Mouse (Mus musculus): ENCODE data around the gene Myo3b. TPM values are rescaled to one million over a fixed set of nuclear protein-coding genes. Genes with fewer than 3 reads are reported as not detected.
"Not testable (repeated sequence)": the region's sequence is repeated elsewhere in the genome, so short reads cannot be mapped to it uniquely, and the experiment has no call there.

Myo3b gene
- polyA plus RNA-seq (2016; fragmentation: Nextera tagmentation; extraction: Ambion mirVana) = not detected in 2 replicates

- no peak within 1 kb of the TSS for H3K27ac ChIP-seq
- WGBS = 35% methylated on average over 7 of the region's 7 CpGs
- peaks cover 8% of the 10 kb centered on the region for H3K4me1 ChIP-seq
- H3K4me3 ChIP-seq = no peak within 1 kb of the TSS
- DNase-seq (ENCODE audit: low spot score) = no peak
- no peaks in the 10 kb centered on the region for H3K36me3 ChIP-seq
- no peaks in the 10 kb centered on the region for H3K9me3 ChIP-seq (replicated peaks)
- H3K27me3 ChIP-seq (ENCODE audit: low read depth, poor library complexity, severe bottlenecking) = no peaks in the 10 kb centered on the region
These were observed at the start of gene Myo3b for GRCm38 (mm10) chr2:70038752-70039151. Gene Myo3b, plus strand, starts transcription at chr2:70039126.

GRCm38 (mm10) chr2:69989224-69989623 lies 49.7 kb upstream of the Myo3b start:
- H3K9me3 ChIP-seq (replicated peaks) = no peaks in the 10 kb centered on the region
- WGBS = 97% methylated on average over 6 of the region's 6 CpGs
- H3K4me1 ChIP-seq = no peaks in the 10 kb centered on the region; the same call in 1 of the 2 replicates
- H3K27ac ChIP-seq = no peak overlapping the region
- no peaks in the 10 kb centered on the region for H3K27me3 ChIP-seq (ENCODE audit: low read depth, poor library complexity, severe bottlenecking)
- peaks cover 64% of the 10 kb centered on the region for H3K36me3 ChIP-seq
- H3K4me3 ChIP-seq = no peak overlapping the region
- no peak for DNase-seq (ENCODE audit: low spot score)

GRCm38 (mm10) chr2:69990647-69991046 lies 48.3 kb upstream of the Myo3b start:
- Histone ChIP-seq H3K9me3 (replicated peaks) (no peaks in the 10 kb centered on the region), H3K4me1 (no peaks in the 10 kb centered on the region; the same call in 1 of the 2 replicates), H3K27me3 (ENCODE audit: low read depth, poor library complexity, severe bottlenecking) (no peaks in the 10 kb centered on the region), H3K36me3 (peaks cover 64% of the 10 kb centered on the region), H3K4me3 (no peak overlapping the region), H3K27ac (no peak overlapping the region)
- DNase-seq (ENCODE audit: low spot score) = no peak
- 44% methylated on average over 2 of the region's 2 CpGs for WGBS

GRCm38 (mm10) chr2:69994082-69994736 lies 44.7 kb upstream of the Myo3b start:
- peaks cover 77% of the 10 kb centered on the region for H3K36me3 ChIP-seq
- H3K9me3 ChIP-seq (replicated peaks); DNase-seq (ENCODE audit: low spot score); H3K4me3 ChIP-seq; H3K27me3 ChIP-seq (ENCODE audit: low read depth, poor library complexity, severe bottlenecking); H3K4me1 ChIP-seq; H3K27ac ChIP-seq: not testable (repeated sequence)
- WGBS = 95% methylated on average over 3 of the region's 3 CpGs

- 92% methylated on average over 2 of the region's 2 CpGs for WGBS
- Histone ChIP-seq H3K4me3 (no peak overlapping the region), H3K36me3 (peaks cover 71% of the 10 kb centered on the region), H3K4me1 (no peaks in the 10 kb centered on the region; the same call in 1 of the 2 replicates), H3K27me3 (ENCODE audit: low read depth, poor library complexity, severe bottlenecking) (no peaks in the 10 kb centered on the region), H3K27ac (no peak overlapping the region), H3K9me3 (replicated peaks) (no peaks in the 10 kb centered on the region)
- DNase-seq (ENCODE audit: low spot score) = no peak
These were observed 44.1 kb upstream of the Myo3b start for GRCm38 (mm10) chr2:69994779-69995178.

GRCm38 (mm10) chr2:69999097-69999770 lies 39.7 kb upstream of the Myo3b start:
- H3K27ac ChIP-seq = no peak overlapping the region
- H3K9me3 ChIP-seq (replicated peaks) = no peaks in the 10 kb centered on the region
- WGBS = 90% methylated on average over 7 of the region's 7 CpGs
- no peak overlapping the region for H3K4me3 ChIP-seq
- H3K27me3 ChIP-seq (ENCODE audit: low read depth, poor library complexity, severe bottlenecking) = no peaks in the 10 kb centered on the region
- no peaks in the 10 kb centered on the region; the same call in 1 of the 2 replicates for H3K4me1 ChIP-seq
- H3K36me3 ChIP-seq = peaks cover 66% of the 10 kb centered on the region
- DNase-seq (ENCODE audit: low spot score) = no peak

GRCm38 (mm10) chr2:70000316-70000715 lies 38.6 kb upstream of the Myo3b start:
- DNase-seq (ENCODE audit: low spot score) = no peak
- Histone ChIP-seq H3K4me1 (no peaks in the 10 kb centered on the region), H3K27ac (no peak overlapping the region), H3K9me3 (replicated peaks) (no peaks in the 10 kb centered on the region), H3K4me3 (no peak overlapping the region), H3K36me3 (peaks cover 65% of the 10 kb centered on the region), H3K27me3 (ENCODE audit: low read depth, poor library complexity, severe bottlenecking) (no peaks in the 10 kb centered on the region)
- WGBS = 95% methylated on average over 6 of the region's 6 CpGs

GRCm38 (mm10) chr2:70006492-70006891 lies 32.4 kb upstream of the Myo3b start:
- Histone ChIP-seq H3K36me3 (peaks cover 61% of the 10 kb centered on the region), H3K4me1 (no peaks in the 10 kb centered on the region), H3K27me3 (ENCODE audit: low read depth, poor library complexity, severe bottlenecking) (no peaks in the 10 kb centered on the region), H3K27ac (no peak overlapping the region), H3K9me3 (replicated peaks) (no peaks in the 10 kb centered on the region), H3K4me3 (no peak overlapping the region)
- no peak for DNase-seq (ENCODE audit: low spot score)
- WGBS = 94% methylated on average over 2 of the region's 2 CpGs

- no peaks in the 10 kb centered on the region for H3K27me3 ChIP-seq (ENCODE audit: low read depth, poor library complexity, severe bottlenecking)
- H3K9me3 ChIP-seq (replicated peaks) = no peaks in the 10 kb centered on the region
- DNase-seq (ENCODE audit: low spot score) = no peak
- H3K4me3 ChIP-seq = no peak overlapping the region
- no peaks in the 10 kb centered on the region for H3K4me1 ChIP-seq
- H3K36me3 ChIP-seq = peaks cover 69% of the 10 kb centered on the region
- H3K27ac ChIP-seq = no peak overlapping the region
- 98% methylated on average over 8 of the region's 8 CpGs for WGBS
These were observed 26.0 kb upstream of the Myo3b start for GRCm38 (mm10) chr2:70012941-70013340.

GRCm38 (mm10) chr2:70018236-70018635 lies 20.7 kb upstream of the Myo3b start:
- H3K36me3 ChIP-seq = peaks cover 79% of the 10 kb centered on the region
- no peak overlapping the region for H3K27ac ChIP-seq
- H3K9me3 ChIP-seq (replicated peaks) = no peaks in the 10 kb centered on the region
- no peaks in the 10 kb centered on the region for H3K27me3 ChIP-seq (ENCODE audit: low read depth, poor library complexity, severe bottlenecking)
- no peaks in the 10 kb centered on the region for H3K4me1 ChIP-seq
- H3K4me3 ChIP-seq = no peak overlapping the region
- 91% methylated on average over 6 of the region's 6 CpGs for WGBS
- DNase-seq (ENCODE audit: low spot score) = no peak

- H3K4me3 ChIP-seq = no peak overlapping the region
- no peaks in the 10 kb centered on the region for H3K9me3 ChIP-seq (replicated peaks)
- no peak for DNase-seq (ENCODE audit: low spot score)
- H3K4me1 ChIP-seq = no peaks in the 10 kb centered on the region
- no peaks in the 10 kb centered on the region for H3K27me3 ChIP-seq (ENCODE audit: low read depth, poor library complexity, severe bottlenecking)
- H3K36me3 ChIP-seq = peaks cover 43% of the 10 kb centered on the region
- 94% methylated on average over 2 of the region's 2 CpGs for WGBS
- H3K27ac ChIP-seq = no peak overlapping the region
These were observed 14.5 kb upstream of the Myo3b start for GRCm38 (mm10) chr2:70024454-70024853.

GRCm38 (mm10) chr2:70025711-70026110 lies 13.2 kb upstream of the Myo3b start:
- H3K4me1 ChIP-seq = no peaks in the 10 kb centered on the region
- no peak for DNase-seq (ENCODE audit: low spot score)
- no peaks in the 10 kb centered on the region for H3K27me3 ChIP-seq (ENCODE audit: low read depth, poor library complexity, severe bottlenecking)
- no peak overlapping the region for H3K27ac ChIP-seq
- H3K9me3 ChIP-seq (replicated peaks) = no peaks in the 10 kb centered on the region
- 94% methylated on average over 5 of the region's 5 CpGs for WGBS
- peaks cover 37% of the 10 kb centered on the region for H3K36me3 ChIP-seq
- no peak overlapping the region for H3K4me3 ChIP-seq

- no peak for DNase-seq (ENCODE audit: low spot score)
- 89% methylated on average over 2 of the region's 2 CpGs for WGBS
- Histone ChIP-seq H3K9me3 (replicated peaks) (no peaks in the 10 kb centered on the region), H3K4me1 (no peaks in the 10 kb centered on the region), H3K4me3 (no peak overlapping the region), H3K27ac (no peak overlapping the region), H3K36me3 (peaks cover 5% of the 10 kb centered on the region; the same call in 1 of the 2 replicates), H3K27me3 (ENCODE audit: low read depth, poor library complexity, severe bottlenecking) (no peaks in the 10 kb centered on the region)
These were observed 7.5 kb upstream of the Myo3b start for GRCm38 (mm10) chr2:70031472-70031871.

Data from limb, embryonic 10.5 days (tissue).